Mouse (Mus musculus): ENCODE data around the gene Myh10. TPM values are rescaled to one million over a fixed set of nuclear protein-coding genes. Genes with fewer than 3 reads are reported as not detected.
"Not testable (repeated sequence)": the region's sequence is repeated elsewhere in the genome, so short reads cannot be mapped to it uniquely, and the experiment has no call there.

Myh10 gene
- polyA plus RNA-seq, 1 experiment from 2014 or later = 140 TPM

DNA sequence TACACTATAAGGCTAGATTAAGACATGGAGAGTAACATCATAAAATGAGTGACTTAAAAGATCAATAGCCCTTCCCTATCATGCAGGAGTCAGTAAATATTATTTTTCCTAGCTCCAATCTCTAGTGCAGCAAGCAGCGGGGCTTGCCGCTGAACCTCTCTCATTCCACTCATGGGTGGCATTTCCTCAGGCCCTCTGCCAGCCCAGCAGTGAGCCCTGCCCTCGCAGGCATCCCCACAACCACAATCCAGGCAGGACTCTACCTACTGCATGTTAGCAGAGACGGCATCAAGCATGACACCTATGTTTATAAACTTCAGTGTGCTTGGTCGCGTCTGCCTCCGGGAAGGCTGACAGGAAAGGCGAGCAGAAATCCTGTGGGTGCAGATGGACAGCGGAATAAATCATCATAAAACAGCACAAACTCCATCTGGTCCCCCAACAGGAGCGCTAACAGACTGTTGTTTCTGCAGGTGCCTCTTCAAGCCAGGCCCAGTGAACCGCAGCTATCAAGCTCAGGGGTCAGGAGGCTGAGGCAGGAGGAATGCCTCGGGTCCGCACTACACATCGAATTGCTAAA lies 128.0 kb downstream of the Myh10 start:
- Histone ChIP-seq H3K27ac (ENCODE audit: low read depth, low read length) (no peak overlapping the region), H3K4me3 (ENCODE audit: low read depth, low read length) (no peak overlapping the region), H3K4me2 (replicated peaks; ENCODE audit: low read depth, low read length) (no peak overlapping the region), H3K9ac (ENCODE audit: low read depth, low read length) (no peak overlapping the region), H3K27me3 (ENCODE audit: control insufficient read depth, insufficient read depth, low read length) (no peaks in the 10 kb centered on the region), H3K36me3 (ENCODE audit: control insufficient read depth, insufficient read depth, low read length) (peaks cover 14% of the 10 kb centered on the region), H3K4me1 (replicated peaks; ENCODE audit: control insufficient read depth, insufficient read depth, low read length) (no peaks in the 10 kb centered on the region), H3K9me3 (ENCODE audit: control insufficient read depth, low read length) (no peaks in the 10 kb centered on the region)
- no peak for ATAC-seq (ENCODE audit: low FRiP score)
- DNase-seq (ENCODE audit: low spot score) = no peak
- WGBS = 97% methylated on average over 14 of the region's 14 CpGs

DNA sequence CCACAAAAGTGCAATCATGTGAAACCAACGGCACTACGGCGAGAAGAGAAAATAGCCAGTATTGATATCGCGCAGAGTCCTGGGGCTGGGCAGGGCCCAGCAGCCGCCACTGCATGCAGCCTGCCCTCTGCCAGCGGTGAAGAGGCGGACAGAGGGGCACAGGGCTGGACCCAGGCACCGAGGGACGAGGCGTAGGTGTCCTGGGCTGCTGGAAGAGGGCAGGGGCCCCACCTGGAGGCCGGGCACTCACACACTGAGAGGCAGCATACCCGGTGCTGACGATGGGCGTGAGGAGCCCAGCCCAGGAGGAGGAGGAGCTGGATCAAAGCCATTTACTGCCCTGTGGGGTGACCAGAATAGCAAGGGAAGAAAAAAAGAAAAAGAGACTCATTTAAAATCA lies 131.0 kb downstream of the Myh10 start:
- ATAC-seq (ENCODE audit: low FRiP score) (no peak), DNase-seq (ENCODE audit: low spot score) (no peak)
- no peak overlapping the region for H3K27ac ChIP-seq (ENCODE audit: low read depth, low read length)
- no peaks in the 10 kb centered on the region for H3K27me3 ChIP-seq (ENCODE audit: control insufficient read depth, insufficient read depth, low read length)
- no peak overlapping the region for H3K4me2 ChIP-seq (replicated peaks; ENCODE audit: low read depth, low read length)
- 87% methylated on average over 15 of the region's 15 CpGs for WGBS
- H3K9me3 ChIP-seq (ENCODE audit: control insufficient read depth, low read length) = no peaks in the 10 kb centered on the region
- H3K36me3 ChIP-seq (ENCODE audit: control insufficient read depth, insufficient read depth, low read length) = peaks cover 4% of the 10 kb centered on the region
- no peaks in the 10 kb centered on the region for H3K4me1 ChIP-seq (replicated peaks; ENCODE audit: control insufficient read depth, insufficient read depth, low read length)
- H3K9ac ChIP-seq (ENCODE audit: low read depth, low read length) = no peak overlapping the region
- no peak overlapping the region for H3K4me3 ChIP-seq (ENCODE audit: low read depth, low read length)

DNA sequence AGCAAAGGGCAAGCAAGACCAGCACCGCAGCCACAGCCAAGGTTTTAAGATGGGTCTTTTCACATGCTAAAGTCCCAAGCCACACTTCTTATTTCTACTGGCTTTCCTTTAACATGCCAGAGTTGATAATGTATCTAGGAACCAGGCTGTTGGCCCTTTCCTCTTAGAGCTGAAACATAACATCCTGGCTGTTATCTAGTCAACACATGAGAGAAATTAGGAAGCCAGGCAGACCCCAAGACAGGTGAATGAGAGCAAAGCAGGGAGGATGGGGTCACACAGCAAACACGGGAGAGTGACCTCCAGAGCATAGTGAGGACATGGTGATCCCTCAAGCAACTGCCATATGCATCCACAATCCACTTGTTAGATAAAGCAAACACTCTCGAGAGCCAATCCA lies 135.4 kb downstream of the Myh10 start:
- Histone ChIP-seq H3K27me3 (ENCODE audit: control insufficient read depth, insufficient read depth, low read length) (no peaks in the 10 kb centered on the region), H3K4me2 (replicated peaks; ENCODE audit: low read depth, low read length) (no peak overlapping the region), H3K27ac (ENCODE audit: low read depth, low read length) (no peak overlapping the region), H3K36me3 (ENCODE audit: control insufficient read depth, insufficient read depth, low read length) (peaks cover 4% of the 10 kb centered on the region), H3K9ac (ENCODE audit: low read depth, low read length) (no peak overlapping the region), H3K9me3 (ENCODE audit: control insufficient read depth, low read length) (no peaks in the 10 kb centered on the region), H3K4me1 (replicated peaks; ENCODE audit: control insufficient read depth, insufficient read depth, low read length) (no peaks in the 10 kb centered on the region), H3K4me3 (ENCODE audit: low read depth, low read length) (no peak overlapping the region)
- 73% methylated on average over 3 of the region's 3 CpGs for WGBS
- ATAC-seq (ENCODE audit: low FRiP score) (no peak), DNase-seq (ENCODE audit: low spot score) (no peak)

DNA sequence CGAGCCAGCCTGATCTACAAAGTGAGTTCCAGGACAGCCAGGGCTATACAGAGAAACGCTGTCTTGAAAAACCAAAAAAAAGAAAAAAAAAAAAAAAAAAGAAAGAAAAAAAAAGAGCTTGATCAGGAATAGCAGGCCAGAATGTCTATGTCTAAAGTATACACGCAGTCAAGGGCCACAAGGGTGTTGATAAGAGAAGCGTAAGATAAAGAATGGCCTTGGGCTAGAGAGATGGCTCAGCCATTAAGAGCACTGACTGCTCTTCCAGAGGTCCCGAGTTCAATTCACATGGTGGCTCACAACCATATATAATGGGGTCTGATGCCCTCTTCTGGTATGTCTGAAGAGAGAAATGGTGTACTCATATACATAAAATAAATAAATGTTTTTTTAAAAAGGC lies 140.2 kb downstream of the Myh10 start:
- H3K27me3 ChIP-seq (ENCODE audit: control insufficient read depth, insufficient read depth, low read length); H3K36me3 ChIP-seq (ENCODE audit: control insufficient read depth, insufficient read depth, low read length); H3K4me2 ChIP-seq (replicated peaks; ENCODE audit: low read depth, low read length); ATAC-seq (ENCODE audit: low FRiP score); H3K4me3 ChIP-seq (ENCODE audit: low read depth, low read length); DNase-seq (ENCODE audit: low spot score); H3K9ac ChIP-seq (ENCODE audit: low read depth, low read length); H3K4me1 ChIP-seq (replicated peaks; ENCODE audit: control insufficient read depth, insufficient read depth, low read length); H3K27ac ChIP-seq (ENCODE audit: low read depth, low read length); H3K9me3 ChIP-seq (ENCODE audit: control insufficient read depth, low read length): not testable (repeated sequence)
- 93% methylated on average over 5 of the region's 5 CpGs for WGBS

DNA sequence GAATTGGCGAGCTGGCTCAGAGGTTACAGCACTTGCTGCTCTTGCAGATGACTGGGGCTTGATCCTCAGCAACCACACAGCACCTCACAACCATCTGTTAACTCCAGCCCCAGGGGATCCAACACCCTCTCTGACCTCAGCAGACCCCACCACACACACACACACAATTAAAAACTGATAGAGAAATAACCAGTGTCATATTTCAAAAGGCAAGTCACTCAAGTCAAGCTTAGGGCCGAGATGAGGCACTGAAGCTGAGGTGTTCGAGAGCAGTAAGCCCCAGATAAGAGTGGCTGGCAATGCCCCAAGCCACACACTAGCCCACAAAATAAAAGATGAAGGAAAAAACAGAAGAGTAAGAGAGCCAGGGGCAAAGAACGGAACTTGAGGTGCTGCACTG lies 141.4 kb downstream of the Myh10 start:
- Histone ChIP-seq H3K27me3 (ENCODE audit: control insufficient read depth, insufficient read depth, low read length) (no peaks in the 10 kb centered on the region), H3K4me2 (replicated peaks; ENCODE audit: low read depth, low read length) (no peak overlapping the region), H3K4me3 (ENCODE audit: low read depth, low read length) (no peak overlapping the region), H3K27ac (ENCODE audit: low read depth, low read length) (no peak overlapping the region), H3K9ac (ENCODE audit: low read depth, low read length) (no peak overlapping the region), H3K9me3 (ENCODE audit: control insufficient read depth, low read length) (no peaks in the 10 kb centered on the region), H3K4me1 (replicated peaks; ENCODE audit: control insufficient read depth, insufficient read depth, low read length) (no peaks in the 10 kb centered on the region), H3K36me3 (ENCODE audit: control insufficient read depth, insufficient read depth, low read length) (no peaks in the 10 kb centered on the region)
- ATAC-seq (ENCODE audit: low FRiP score) (no peak), DNase-seq (ENCODE audit: low spot score) (no peak)
- 76% methylated on average over 4 of the region's 4 CpGs for WGBS

DNA sequence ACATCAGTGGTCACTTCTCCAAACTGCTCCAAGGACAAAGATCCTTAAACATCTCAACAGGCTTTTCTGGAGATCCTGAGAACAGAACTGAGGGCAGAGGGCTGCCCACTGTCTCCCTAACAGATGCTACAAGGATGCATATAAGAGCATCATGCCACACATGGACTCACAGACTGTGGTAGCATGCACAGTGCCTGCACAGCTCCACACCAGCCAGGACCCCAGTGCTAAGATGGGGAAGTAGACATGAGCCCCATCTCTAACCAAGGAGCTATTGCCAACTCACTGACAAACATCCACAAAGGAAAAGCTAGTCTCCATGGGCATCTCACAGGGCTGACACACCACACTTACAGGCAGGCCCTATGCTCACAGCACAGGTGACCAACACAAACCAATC lies 142.2 kb downstream of the Myh10 start:
- no peak for ATAC-seq (ENCODE audit: low FRiP score)
- no peaks in the 10 kb centered on the region for H3K27me3 ChIP-seq (ENCODE audit: control insufficient read depth, insufficient read depth, low read length)
- DNase-seq (ENCODE audit: low spot score) = no peak
- H3K4me2 ChIP-seq (replicated peaks; ENCODE audit: low read depth, low read length) = no peak overlapping the region
- H3K27ac ChIP-seq (ENCODE audit: low read depth, low read length) = no peak overlapping the region
- H3K9me3 ChIP-seq (ENCODE audit: control insufficient read depth, low read length) = no peaks in the 10 kb centered on the region
- H3K4me3 ChIP-seq (ENCODE audit: low read depth, low read length) = no peak overlapping the region
- no peaks in the 10 kb centered on the region for H3K36me3 ChIP-seq (ENCODE audit: control insufficient read depth, insufficient read depth, low read length)
- H3K4me1 ChIP-seq (replicated peaks; ENCODE audit: control insufficient read depth, insufficient read depth, low read length) = no peaks in the 10 kb centered on the region
- H3K9ac ChIP-seq (ENCODE audit: low read depth, low read length) = no peak overlapping the region

DNA sequence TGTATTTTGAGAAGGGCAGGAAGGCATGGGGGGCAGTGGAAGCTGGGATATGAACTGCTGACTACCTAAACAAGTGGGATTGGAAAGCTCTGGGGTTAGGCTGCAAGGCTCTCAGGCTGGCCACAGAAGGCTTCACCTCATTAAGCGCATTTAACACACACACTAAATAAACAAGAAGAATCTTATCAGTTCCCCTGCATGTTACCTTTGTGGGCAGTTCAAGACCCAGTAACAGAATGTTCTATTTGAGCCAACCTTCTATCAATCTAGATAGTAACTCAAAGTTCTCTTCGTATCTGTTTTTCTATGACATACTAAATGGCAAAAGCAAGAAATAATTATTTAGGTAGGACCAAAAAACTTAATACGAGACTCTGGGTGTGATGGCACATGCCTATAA lies 143.7 kb downstream of the Myh10 start:
- H3K9ac ChIP-seq (ENCODE audit: low read depth, low read length) = no peak overlapping the region
- H3K27ac ChIP-seq (ENCODE audit: low read depth, low read length) = no peak overlapping the region
- no peak for DNase-seq (ENCODE audit: low spot score)
- H3K36me3 ChIP-seq (ENCODE audit: control insufficient read depth, insufficient read depth, low read length) = 0 out of 2 replicates have a peak, but pooled peaks cover 2% of the 10 kb centered on the region
- no peaks in the 10 kb centered on the region for H3K9me3 ChIP-seq (ENCODE audit: control insufficient read depth, low read length)
- no peaks in the 10 kb centered on the region for H3K4me1 ChIP-seq (replicated peaks; ENCODE audit: control insufficient read depth, insufficient read depth, low read length)
- no peak overlapping the region for H3K4me2 ChIP-seq (replicated peaks; ENCODE audit: low read depth, low read length)
- WGBS = 96% methylated on average over 3 of the region's 3 CpGs
- no peak overlapping the region for H3K4me3 ChIP-seq (ENCODE audit: low read depth, low read length)
- no peaks in the 10 kb centered on the region for H3K27me3 ChIP-seq (ENCODE audit: control insufficient read depth, insufficient read depth, low read length)
- no peak for ATAC-seq (ENCODE audit: low FRiP score)

DNA sequence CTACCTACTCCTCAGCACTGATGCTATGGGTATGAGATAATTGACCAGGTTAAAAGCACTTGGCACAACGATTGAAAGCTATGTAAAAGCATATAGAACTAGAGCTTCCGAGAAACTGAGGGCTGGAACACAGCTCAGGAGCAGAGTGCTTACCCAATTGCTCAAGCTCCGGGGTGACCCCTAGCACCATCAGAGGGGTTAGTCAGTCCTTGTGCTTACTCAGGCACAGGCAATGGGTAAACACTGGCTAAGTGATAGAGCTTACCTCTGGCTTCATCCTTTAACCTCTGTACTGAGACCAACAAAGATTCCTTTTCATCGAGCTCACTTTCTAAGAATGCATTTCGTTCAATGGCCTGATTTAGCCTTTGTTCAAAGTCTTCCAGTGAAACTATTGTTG lies 148.2 kb downstream of the Myh10 start:
- Histone ChIP-seq H3K27ac (ENCODE audit: low read depth, low read length) (no peak overlapping the region), H3K9me3 (ENCODE audit: control insufficient read depth, low read length) (no peaks in the 10 kb centered on the region), H3K36me3 (ENCODE audit: control insufficient read depth, insufficient read depth, low read length) (0 out of 2 replicates have a peak, but pooled peaks cover 8% of the 10 kb centered on the region), H3K9ac (ENCODE audit: low read depth, low read length) (no peak overlapping the region), H3K4me2 (replicated peaks; ENCODE audit: low read depth, low read length) (no peak overlapping the region), H3K27me3 (ENCODE audit: control insufficient read depth, insufficient read depth, low read length) (no peaks in the 10 kb centered on the region), H3K4me3 (ENCODE audit: low read depth, low read length) (no peak overlapping the region), H3K4me1 (replicated peaks; ENCODE audit: control insufficient read depth, insufficient read depth, low read length) (no peaks in the 10 kb centered on the region)
- WGBS = 68% methylated on average over 5 of the region's 5 CpGs
- no peak for DNase-seq (ENCODE audit: low spot score)
- no peak for ATAC-seq (ENCODE audit: low FRiP score)

DNA sequence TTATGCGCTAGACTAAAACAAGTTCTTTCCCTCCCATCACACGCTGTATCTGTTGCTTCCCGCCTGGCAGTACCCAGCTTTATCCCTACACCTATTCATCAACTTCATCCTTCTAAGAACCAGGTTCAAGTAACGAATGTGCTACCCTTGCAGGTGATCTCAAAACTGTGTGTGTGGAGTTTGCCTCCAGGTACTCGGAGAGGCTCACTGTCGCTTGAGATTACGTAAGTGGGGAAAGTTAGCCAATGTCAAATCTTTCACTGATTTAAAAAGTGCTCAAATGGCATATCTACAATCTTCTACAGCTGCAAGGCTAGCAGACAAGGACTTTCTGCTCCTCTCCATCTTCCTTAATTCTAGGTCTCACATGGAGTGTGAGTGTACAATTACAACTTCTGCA lies 159.5 kb downstream of the Myh10 start:
- DNase-seq (ENCODE audit: low spot score) (no peak), ATAC-seq (ENCODE audit: low FRiP score) (no peak)
- H3K4me3 ChIP-seq (ENCODE audit: low read depth, low read length) = no peak overlapping the region
- H3K27me3 ChIP-seq (ENCODE audit: control insufficient read depth, insufficient read depth, low read length) = no peaks in the 10 kb centered on the region
- no peak overlapping the region for H3K9ac ChIP-seq (ENCODE audit: low read depth, low read length)
- WGBS = 92% methylated on average over 7 of the region's 7 CpGs
- H3K9me3 ChIP-seq (ENCODE audit: control insufficient read depth, low read length) = no peaks in the 10 kb centered on the region
- H3K36me3 ChIP-seq (ENCODE audit: control insufficient read depth, insufficient read depth, low read length) = no peaks in the 10 kb centered on the region
- no peak overlapping the region for H3K27ac ChIP-seq (ENCODE audit: low read depth, low read length)
- no peaks in the 10 kb centered on the region; the same call in 1 of the 2 replicates for H3K4me1 ChIP-seq (replicated peaks; ENCODE audit: control insufficient read depth, insufficient read depth, low read length)
- no peak overlapping the region for H3K4me2 ChIP-seq (replicated peaks; ENCODE audit: low read depth, low read length)
